Mouse (Mus musculus): ENCODE results near the gene Pop4. TPM values are rescaled to one million over a fixed set of nuclear protein-coding genes. Genes with fewer than 3 reads are reported as not detected.

The Pop4 gene
- polyA plus RNA-seq, 1 experiment from 2014 or later: 66.3 TPM

DNA sequence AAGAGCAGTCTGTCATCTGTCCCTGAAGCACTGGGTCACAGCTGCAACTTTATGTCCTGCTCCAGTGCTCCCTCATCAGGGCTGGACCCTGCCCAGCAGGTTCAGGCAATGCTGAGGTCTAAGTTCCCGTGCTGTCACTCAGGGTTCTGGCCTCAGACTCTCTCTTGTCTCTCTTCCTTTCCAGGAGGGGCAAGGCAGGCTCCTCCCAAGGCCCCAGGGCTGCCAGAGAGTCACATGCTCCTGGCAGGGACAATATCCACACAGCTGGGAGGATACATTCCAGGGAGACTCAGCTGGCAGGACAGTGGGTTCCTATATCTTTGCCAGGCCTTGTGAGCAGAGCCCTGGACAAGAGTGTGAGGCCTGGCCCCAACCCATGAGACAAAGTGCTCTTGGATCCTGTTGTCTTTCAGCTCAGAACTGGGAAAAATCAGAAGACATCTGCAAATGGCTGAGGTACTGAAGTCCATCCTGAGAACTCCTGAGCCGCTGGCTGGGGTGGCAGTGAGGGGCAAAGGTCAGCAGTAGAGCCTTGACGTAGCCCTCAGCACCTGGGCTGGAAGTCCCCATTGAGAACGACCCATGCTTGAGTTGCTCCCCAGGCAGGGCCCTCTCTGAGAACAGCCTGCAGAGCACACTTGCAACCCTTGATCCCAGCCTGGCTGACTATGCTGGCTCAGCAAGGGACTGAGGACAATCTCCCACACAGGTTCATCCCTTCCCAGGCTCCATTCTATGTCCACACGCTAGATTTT, 53.6 kb downstream of the Pop4 start:
- WGBS: 61% methylated on average over 5 of the region's 5 CpGs
- no peak overlapping the region for H3K9ac ChIP-seq
- no peak overlapping the region for H3K4me2 ChIP-seq
- H3K27ac ChIP-seq: peak overlapping the region; percentile 41
- peak; percentile 65 for ATAC-seq (replicated peaks; ENCODE audit: low FRiP score)
- H3K4me1 ChIP-seq: no peaks in the 10 kb centered on the region
- no peaks in the 10 kb centered on the region for H3K9me3 ChIP-seq (replicated peaks)
- no peak overlapping the region for H3K4me3 ChIP-seq (replicated peaks)
- no peaks in the 10 kb centered on the region for H3K27me3 ChIP-seq
- H3K36me3 ChIP-seq: peaks cover 27% of the 10 kb centered on the region

DNA sequence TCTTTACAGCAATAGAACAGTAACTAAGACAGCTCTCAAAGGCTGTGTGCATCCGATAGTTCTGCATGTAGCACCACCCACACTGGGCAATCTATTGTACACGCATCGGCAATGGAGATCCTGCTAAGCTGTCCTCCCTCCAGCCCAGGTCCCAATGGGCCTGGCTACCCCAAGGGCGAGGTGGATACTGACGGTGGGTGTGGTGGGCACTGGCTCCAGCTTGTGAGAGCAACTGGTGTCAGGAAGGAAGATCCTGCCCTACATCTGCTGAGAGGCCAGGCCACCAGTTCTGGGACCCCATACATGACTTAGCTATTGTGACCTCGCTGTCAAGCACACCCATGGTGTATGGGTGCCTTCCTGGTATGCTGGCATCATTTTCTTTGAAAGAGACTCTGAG, 55.5 kb downstream of the Pop4 start:
- H3K4me1 ChIP-seq: peaks cover 6% of the 10 kb centered on the region
- H3K27ac ChIP-seq: no peak overlapping the region
- no peak overlapping the region for H3K4me3 ChIP-seq (replicated peaks)
- WGBS: 89% methylated on average over 6 of the region's 6 CpGs
- no peak for ATAC-seq (replicated peaks; ENCODE audit: low FRiP score)
- H3K27me3 ChIP-seq: no peaks in the 10 kb centered on the region
- H3K36me3 ChIP-seq: peaks cover 12% of the 10 kb centered on the region; the same call in 1 of the 2 replicates
- no peaks in the 10 kb centered on the region for H3K9me3 ChIP-seq (replicated peaks)
- H3K9ac ChIP-seq: no peak overlapping the region
- H3K4me2 ChIP-seq: no peak overlapping the region

DNA sequence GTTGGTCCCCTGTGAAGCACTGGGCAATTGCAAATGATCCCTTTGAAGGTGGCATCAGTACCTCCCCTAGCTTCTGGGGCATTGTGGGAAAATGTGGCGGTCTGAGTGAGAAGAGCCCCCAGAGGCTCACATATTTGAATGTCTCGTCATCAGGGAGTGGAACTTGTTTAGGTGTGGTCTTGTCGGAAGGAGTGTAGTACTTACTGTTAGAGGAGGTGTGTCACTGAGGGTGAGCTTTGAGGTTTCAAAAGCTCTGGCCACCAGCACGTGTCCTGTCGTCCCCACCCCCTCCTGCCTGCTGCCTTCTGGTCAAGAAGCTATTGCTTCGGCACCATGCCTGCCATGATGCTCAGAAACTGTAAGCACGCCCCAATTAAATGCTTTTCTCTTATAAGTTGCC, 55.9 kb downstream of the Pop4 start:
- WGBS: 67% methylated on average over 7 of the region's 7 CpGs
- Histone ChIP-seq H3K9ac (no peak overlapping the region), H3K4me1 (peaks cover 6% of the 10 kb centered on the region), H3K4me2 (no peak overlapping the region), H3K4me3 (replicated peaks) (no peak overlapping the region), H3K27ac (no peak overlapping the region), H3K9me3 (replicated peaks) (no peaks in the 10 kb centered on the region), H3K27me3 (no peaks in the 10 kb centered on the region), H3K36me3 (peaks cover 8% of the 10 kb centered on the region; the same call in 1 of the 2 replicates)
- no peak for ATAC-seq (replicated peaks; ENCODE audit: low FRiP score)

DNA sequence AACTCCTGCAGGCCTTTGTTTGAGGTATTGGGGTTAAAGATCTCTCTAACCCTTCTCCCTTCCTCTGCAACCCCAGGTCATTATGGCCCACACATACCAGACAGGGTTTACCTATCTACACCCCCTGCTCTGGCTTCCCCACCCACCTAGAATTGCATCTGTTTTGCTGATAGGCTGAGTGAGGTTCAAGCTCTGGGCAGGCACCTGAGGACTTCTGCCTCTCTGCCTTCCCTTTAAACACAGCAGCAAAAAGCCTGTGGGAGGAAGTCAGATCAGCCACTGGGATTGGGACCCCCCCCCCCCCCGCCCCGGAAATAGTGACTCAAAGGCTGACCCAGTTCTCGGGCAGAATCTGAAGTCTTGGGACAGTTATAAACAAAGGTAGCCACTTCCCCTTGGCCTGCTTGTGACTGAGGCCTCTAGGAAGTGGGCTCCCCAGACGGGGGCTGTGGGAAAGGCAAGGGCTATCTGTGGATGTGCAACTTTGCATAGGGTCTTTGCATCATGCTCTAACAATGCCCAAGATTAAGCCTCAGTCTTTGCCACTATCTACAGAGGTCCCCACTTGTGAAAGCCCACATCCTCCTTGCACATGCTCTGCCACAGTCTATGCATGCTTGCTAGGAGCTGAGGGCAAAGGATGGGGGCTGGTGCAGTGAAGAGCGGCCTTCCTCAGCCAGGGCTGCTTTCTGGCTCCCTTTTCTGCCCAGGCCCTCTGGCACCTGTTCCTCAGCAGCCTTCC, 56.6 kb downstream of the Pop4 start:
- Histone ChIP-seq H3K9me3 (replicated peaks) (no peaks in the 10 kb centered on the region), H3K9ac (no peak overlapping the region), H3K27ac (no peak overlapping the region), H3K4me2 (no peak overlapping the region), H3K4me3 (replicated peaks) (no peak overlapping the region), H3K36me3 (peaks cover 3% of the 10 kb centered on the region; the same call in 1 of the 2 replicates), H3K4me1 (peaks cover 6% of the 10 kb centered on the region), H3K27me3 (no peaks in the 10 kb centered on the region)
- no peak for ATAC-seq (replicated peaks; ENCODE audit: low FRiP score)
- WGBS: 58% methylated on average over 5 of the region's 5 CpGs

DNA sequence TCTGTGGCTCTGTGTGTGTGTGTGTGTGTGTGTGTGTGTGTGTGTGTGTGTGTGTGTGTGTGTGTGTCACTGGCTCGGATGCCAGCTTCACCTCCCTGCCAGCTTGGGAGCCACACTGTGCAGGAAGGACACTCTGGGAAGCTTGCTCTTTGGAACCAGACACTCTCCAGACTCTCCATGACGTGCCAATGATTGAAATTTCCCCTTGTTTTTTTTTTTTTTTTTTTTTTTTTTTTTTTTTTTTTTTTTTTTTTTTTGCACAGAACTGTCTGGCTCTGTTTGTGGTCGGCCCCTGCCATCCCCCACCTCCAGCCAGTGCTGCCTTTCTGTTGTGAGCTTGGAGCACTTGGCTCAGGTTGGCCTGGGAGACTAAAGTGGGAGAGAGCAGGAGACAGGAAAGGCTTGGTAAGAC, 58.6 kb downstream of the Pop4 start:
- ATAC-seq (replicated peaks; ENCODE audit: low FRiP score): no peak
- H3K4me1 ChIP-seq: peaks cover 6% of the 10 kb centered on the region
- H3K9ac ChIP-seq: no peak overlapping the region
- 18% methylated on average over 3 of the region's 3 CpGs for WGBS
- H3K27me3 ChIP-seq: no peaks in the 10 kb centered on the region
- H3K27ac ChIP-seq: peak overlapping the region; percentile 54; the same call in 1 of the 2 replicates
- no peaks in the 10 kb centered on the region for H3K9me3 ChIP-seq (replicated peaks)
- no peaks in the 10 kb centered on the region for H3K36me3 ChIP-seq
- no peak overlapping the region for H3K4me2 ChIP-seq
- no peak overlapping the region for H3K4me3 ChIP-seq (replicated peaks)

Other genes with a start within 250 kb of the Pop4 start
- 50.5 and 52.2 TPM in 2 replicates for gene Uri1, start 247.9 kb downstream of the Pop4 start, polyA plus RNA-seq (2015; fragmentation: Nextera tagmentation; extraction: Ambion mirVana)
- gene Ccne1, start 163.9 kb downstream of the Pop4 start, polyA plus RNA-seq (2015; fragmentation: Nextera tagmentation; extraction: Ambion mirVana): 65.9 and 71.4 TPM in 2 replicates
- 14.5 and 17.4 TPM in 2 replicates for gene 1600014C10Rik, start 88.2 kb downstream of the Pop4 start, polyA plus RNA-seq (2015; fragmentation: Nextera tagmentation; extraction: Ambion mirVana)
- gene Plekhf1, start 43.4 kb downstream of the Pop4 start, polyA plus RNA-seq (2015; fragmentation: Nextera tagmentation; extraction: Ambion mirVana): 5.0 and 5.4 TPM in 2 replicates